ENCODE assay signal across 15 mouse cellular contexts in the genomic region with DNA sequence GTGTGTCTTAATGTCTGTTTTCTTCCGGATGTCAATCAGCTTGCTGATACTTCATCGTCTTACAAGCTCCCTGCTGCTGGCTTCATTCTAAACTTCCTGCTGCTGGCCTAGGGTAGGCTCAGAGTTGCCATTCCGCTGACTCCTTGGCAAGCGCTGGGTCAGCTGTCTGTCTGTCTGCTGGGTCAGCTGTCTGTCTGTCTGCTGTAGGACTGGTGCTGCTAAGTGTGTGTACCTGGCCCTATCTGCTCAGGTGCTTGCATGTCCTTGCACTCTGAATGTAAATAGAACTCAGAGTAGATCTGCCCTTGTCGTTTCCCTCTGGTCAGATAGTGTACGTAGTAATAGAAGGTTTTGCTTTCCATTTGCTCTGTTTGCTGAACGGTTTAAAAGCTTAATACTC.
"Had no signal": no experiment of that assay in that cellular context is flagged by ENCODE, and none has a peak within 500 bp of the region (broad histone marks: within the 10 kb centered on the region; RNA-seq: fewer than 3 reads in every experiment).

No protein-coding gene starts in this region.

- H3K9me3 ChIP-seq: lung, embryonic 15.5 days; megakaryocyte, embryonic 14.5 days; midbrain, embryonic 15.5 days; neural tube, embryonic 12.5 days had no signal

- ATAC-seq: inflammation-experienced regulatory T-cells, adult 6 months; midbrain, embryonic 15.5 days had no signal

- H3K27me3 ChIP-seq: lung, embryonic 15.5 days; megakaryocyte, embryonic 14.5 days; midbrain, embryonic 15.5 days; neural tube, embryonic 12.5 days had no signal

- H3K4me3 ChIP-seq: lung, embryonic 15.5 days; midbrain, embryonic 15.5 days; neural tube, embryonic 12.5 days had no signal

- H3K9ac ChIP-seq: liver, embryonic 14.5 days; lung, embryonic 15.5 days; midbrain, embryonic 15.5 days; neural tube, embryonic 12.5 days had no signal

- DNase-seq: kidney, adult 18-20 months; kidney, postnatal 10 days; kidney, postnatal 4 days; lung, postnatal 14 days; right cerebral cortex, postnatal 4 days; spleen, adult 18-20 months; thymus, postnatal 36 days had no signal

- H3K27ac ChIP-seq: liver, embryonic 14.5 days; lung, embryonic 15.5 days; macrophage; midbrain, embryonic 15.5 days; neural tube, embryonic 12.5 days had no signal

- H3K4me2 ChIP-seq: lung, embryonic 15.5 days; midbrain, embryonic 11.5 days; midbrain, embryonic 15.5 days; neural tube, embryonic 12.5 days had no signal
